Mouse (Mus musculus) forebrain, embryonic 12.5 days (tissue): ENCODE results near the gene Sart3. TPM values are rescaled to one million over a fixed set of nuclear protein-coding genes. Genes with fewer than 3 reads are reported as not detected.
A peak's percentile ranks its signal among the peaks of the same experiment; 100 is the strongest.
"Not testable (repeated sequence)": the region's sequence is repeated elsewhere in the genome, so short reads cannot be mapped to it uniquely, and the experiment has no call there.

Experiments used
- ATAC-seq: fragments of 200-750 bp; cut with Nextera tagmentation; 2 replicates; pipeline ENCODE4 v1.8.0; 2017; ENCODE audit warnings: moderate TSS enrichment; ENCODE audit not compliant: low FRiP score
- H3K27ac ChIP-seq: fragments of 300-500 bp; sonication (generic); 2 replicates; pipeline ENCODE4 v1.5.1; 2016; ENCODE audit warnings: mild to moderate bottlenecking
- H3K27me3 ChIP-seq: fragments of 300-500 bp; sonication (generic); 2 replicates; pipeline ENCODE4 v1.6.1; 2016; ENCODE audit warnings: mild to moderate bottlenecking
- H3K36me3 ChIP-seq: fragments of 300-500 bp; sonication (generic); replicated peaks from 2 replicates; pipeline ENCODE4 v1.6.1; 2016; ENCODE audit warnings: mild to moderate bottlenecking
- H3K4me1 ChIP-seq: fragments of 300-500 bp; sonication (generic); 2 replicates; pipeline ENCODE4 v1.6.1; 2016
- H3K4me2 ChIP-seq: fragments of 300-500 bp; sonication (generic); 2 replicates; pipeline ENCODE4 v1.6.1; 2016; ENCODE audit warnings: mild to moderate bottlenecking, moderate library complexity
- H3K4me3 ChIP-seq: fragments of 300-500 bp; sonication (generic); replicated peaks from 2 replicates; pipeline ENCODE4 v1.5.1; 2016; ENCODE audit warnings: mild to moderate bottlenecking
- H3K9ac ChIP-seq: fragments of 300-500 bp; sonication (generic); 2 replicates; pipeline ENCODE4 v1.6.1; 2016; ENCODE audit warnings: mild to moderate bottlenecking
- H3K9me3 ChIP-seq: fragments of 300-500 bp; sonication (generic); 2 replicates; pipeline ENCODE4 v1.6.1; 2016
- WGBS: fragments of 180-500 bp; shearing (Covaris S2); methylation state at CpG from one replicate; pipeline ENCODE4 v1.1.7; 2016; 5-methylcytosine and 5-hydroxymethylcytosine counted together
- polyA plus RNA-seq: library from polyadenylated mRNA; unstranded; fragments of >200 nt; fragmentation: Nextera tagmentation; extraction: Ambion mirVana; gene quantifications from 2 replicates; pipeline ENCODE4 v1.2.1, GENCODE M21; 2016

The Sart3 gene
- 78.4 and 78.8 TPM in 2 replicates for polyA plus RNA-seq

DNA sequence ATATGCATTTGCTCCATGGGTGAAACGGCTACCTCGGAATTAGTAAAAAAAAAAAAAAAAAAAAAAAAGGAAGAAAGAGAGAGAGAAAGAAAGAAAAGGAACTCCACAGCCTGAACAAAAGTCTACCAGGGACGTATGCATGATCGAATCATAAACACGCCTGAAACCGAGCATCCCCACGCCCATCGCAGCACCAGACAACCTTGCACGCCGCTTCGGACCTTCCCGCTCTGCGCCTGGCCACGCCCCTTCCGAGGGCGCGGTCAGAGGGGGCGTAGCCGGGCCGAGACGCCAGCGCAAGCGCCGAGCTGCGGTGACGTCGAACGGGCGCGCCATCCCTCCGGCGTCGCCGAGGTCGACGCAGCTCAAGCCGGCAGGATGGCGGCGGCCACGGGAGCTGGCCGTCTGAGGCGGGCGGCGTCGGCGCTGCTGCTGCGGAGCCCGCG, at the start of gene Sart3, which contains the start of gene Iscu:
Gene Sart3, minus strand, starts transcription at position 61 of the 446 bp plus-strand sequence.
Gene Iscu, plus strand, starts transcription at position 299 of the 446 bp plus-strand sequence.
- Histone ChIP-seq H3K4me1 (peaks cover 33% of the 10 kb centered on the region), H3K4me2 (peak within 1 kb of the TSS; percentile 92), H3K9ac (peak within 1 kb of the TSS; percentile 94), H3K27me3 (no peaks in the 10 kb centered on the region), H3K36me3 (peaks cover 43% of the 10 kb centered on the region), H3K4me3 (peak within 1 kb of the TSS; percentile 99), H3K9me3 (no peaks in the 10 kb centered on the region), H3K27ac (peak within 1 kb of the TSS; percentile 99)
- ATAC-seq: peak; percentile 86
- under 1% methylated on average over 45 of the region's 49 CpGs for WGBS

DNA sequence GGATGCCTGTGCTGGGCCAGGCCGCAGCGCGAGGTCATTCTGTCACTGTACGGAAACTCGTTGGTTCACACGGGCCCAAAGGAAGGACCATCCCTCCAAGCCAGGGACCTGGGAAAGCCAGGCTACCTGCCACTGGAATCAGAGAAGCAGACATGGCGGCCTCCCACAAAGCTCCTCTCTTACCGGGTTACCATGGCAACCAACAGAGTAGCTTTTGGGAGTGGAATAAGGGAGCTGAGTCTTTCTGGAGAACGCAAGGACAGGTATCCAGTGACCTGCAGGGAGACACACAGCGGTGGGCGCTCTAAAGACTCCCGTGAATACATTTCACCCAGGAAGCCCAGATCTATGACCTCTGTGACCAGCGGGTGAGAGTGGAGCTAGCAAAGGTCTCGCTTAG, 46.3 kb upstream of the Sart3 start:
- no peak for ATAC-seq
- no peaks in the 10 kb centered on the region for H3K36me3 ChIP-seq
- H3K27ac ChIP-seq: no peak overlapping the region
- H3K4me1 ChIP-seq: peaks cover 8% of the 10 kb centered on the region; the same call in 1 of the 2 replicates
- H3K27me3 ChIP-seq: peaks cover 11% of the 10 kb centered on the region; the same call in 1 of the 2 replicates
- H3K9ac ChIP-seq: no peak overlapping the region
- no peaks in the 10 kb centered on the region for H3K9me3 ChIP-seq
- no peak overlapping the region for H3K4me3 ChIP-seq
- no peak overlapping the region for H3K4me2 ChIP-seq
- WGBS: 68% methylated on average over 14 of the region's 14 CpGs

DNA sequence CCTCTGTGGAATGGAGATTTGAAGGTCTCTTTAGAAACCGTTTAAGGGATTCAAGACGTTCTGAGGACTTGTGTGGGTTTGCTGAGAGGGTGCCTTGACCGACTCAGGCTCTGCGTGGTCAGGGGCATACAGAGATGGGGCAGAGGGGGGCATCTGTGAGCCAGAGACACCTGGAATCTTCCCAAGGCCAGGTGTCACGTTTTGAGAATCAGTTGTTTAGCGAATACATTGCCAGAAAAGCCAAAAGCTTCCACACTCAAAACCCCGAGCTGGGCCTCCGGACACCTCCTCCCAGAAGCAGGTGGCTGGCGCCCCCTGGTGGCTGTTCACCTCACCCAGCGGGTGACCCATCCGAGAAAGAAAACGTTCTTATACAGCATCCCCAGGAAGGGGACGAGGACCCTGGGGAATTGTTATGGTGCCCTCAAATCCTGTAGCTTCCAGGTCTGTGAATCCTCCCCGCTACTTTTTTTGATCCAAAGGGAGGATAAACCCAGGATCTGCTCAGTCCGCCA, 43.4 kb upstream of the Sart3 start:
- Histone ChIP-seq H3K27me3 (peaks cover 16% of the 10 kb centered on the region), H3K9me3 (peaks cover 7% of the 10 kb centered on the region; the same call in 1 of the 2 replicates), H3K4me2 (no peak overlapping the region), H3K4me1 (peaks cover 8% of the 10 kb centered on the region; the same call in 1 of the 2 replicates), H3K36me3 (no peaks in the 10 kb centered on the region), H3K4me3 (no peak overlapping the region), H3K9ac (no peak overlapping the region), H3K27ac (no peak overlapping the region)
- WGBS: 15% methylated on average over 15 of the region's 15 CpGs
- no peak for ATAC-seq

DNA sequence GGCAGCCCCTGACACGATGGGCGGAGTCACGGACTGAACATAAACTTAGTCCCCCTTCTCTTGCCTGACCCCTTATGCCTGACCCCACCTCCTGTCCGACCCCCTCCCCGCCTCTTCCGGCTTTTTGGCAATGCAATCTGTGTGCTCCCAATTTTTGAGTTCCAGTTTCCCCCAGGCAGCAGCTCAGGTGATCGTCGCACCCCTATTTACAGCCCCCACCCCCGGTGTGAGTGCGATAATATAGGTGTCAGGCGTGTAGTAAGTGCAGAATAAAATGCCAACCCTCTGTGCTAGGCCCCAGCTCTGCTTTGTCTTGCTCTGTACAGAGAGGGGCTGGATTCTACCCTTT, 42.7 kb upstream of the Sart3 start:
- Histone ChIP-seq H3K36me3 (no peaks in the 10 kb centered on the region), H3K4me3 (no peak overlapping the region), H3K27ac (no peak overlapping the region), H3K9me3 (peaks cover 7% of the 10 kb centered on the region; the same call in 1 of the 2 replicates), H3K4me1 (peaks cover 8% of the 10 kb centered on the region; the same call in 1 of the 2 replicates), H3K27me3 (peaks cover 16% of the 10 kb centered on the region), H3K4me2 (no peak overlapping the region), H3K9ac (no peak overlapping the region)
- ATAC-seq: no peak
- WGBS: 52% methylated on average over 11 of the region's 11 CpGs

DNA sequence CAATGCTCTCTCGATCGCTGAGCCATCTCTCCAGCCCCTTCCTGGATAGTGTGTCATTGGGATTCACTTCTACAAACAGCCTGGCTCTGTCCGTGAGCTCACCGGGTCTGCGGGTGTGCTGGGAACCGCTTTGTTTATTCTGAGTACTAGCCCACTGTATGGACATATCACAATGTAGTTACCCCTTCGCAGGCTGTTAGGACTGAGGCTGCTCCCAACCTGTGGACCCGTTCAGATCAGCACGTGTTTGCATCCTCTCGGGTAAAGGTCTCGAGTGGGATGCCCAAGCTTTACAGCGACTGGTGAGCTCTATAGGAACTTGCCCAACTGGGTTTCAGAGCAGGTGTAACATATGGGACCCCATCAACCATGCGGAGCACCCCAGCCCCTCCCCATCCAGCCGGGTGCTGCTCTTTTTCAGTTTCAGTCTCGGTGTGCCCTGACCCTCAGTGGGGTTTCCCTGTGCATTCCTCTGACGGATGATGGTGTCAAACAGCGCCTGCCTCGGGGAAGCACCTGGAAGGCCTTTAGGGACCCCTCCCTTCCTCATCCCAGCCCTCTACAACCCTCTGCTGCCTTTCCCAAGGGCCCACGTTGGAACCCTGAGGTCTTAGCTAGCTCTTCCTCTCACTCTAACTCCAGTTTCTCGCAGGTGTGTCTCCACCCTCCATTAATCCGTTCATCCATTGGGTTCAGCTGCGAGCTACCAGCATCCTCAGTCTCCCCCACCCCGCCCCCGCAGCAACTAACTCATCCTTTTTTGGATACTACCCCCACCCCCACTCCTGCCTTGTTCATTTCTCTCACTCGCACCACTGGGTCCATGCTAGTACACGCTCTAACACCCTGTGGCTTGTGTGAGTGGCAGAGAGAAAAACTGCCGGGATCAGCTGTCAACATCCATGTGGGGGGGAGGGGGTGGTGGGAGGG, 42.1 kb upstream of the Sart3 start:
- ATAC-seq: no peak
- 38% methylated on average over 27 of the region's 27 CpGs for WGBS
- Histone ChIP-seq H3K4me2 (no peak overlapping the region), H3K4me3 (no peak overlapping the region), H3K9ac (no peak overlapping the region), H3K27me3 (peaks cover 16% of the 10 kb centered on the region), H3K36me3 (no peaks in the 10 kb centered on the region), H3K27ac (no peak overlapping the region), H3K4me1 (peaks cover 8% of the 10 kb centered on the region; the same call in 1 of the 2 replicates), H3K9me3 (peaks cover 7% of the 10 kb centered on the region; the same call in 1 of the 2 replicates)

DNA sequence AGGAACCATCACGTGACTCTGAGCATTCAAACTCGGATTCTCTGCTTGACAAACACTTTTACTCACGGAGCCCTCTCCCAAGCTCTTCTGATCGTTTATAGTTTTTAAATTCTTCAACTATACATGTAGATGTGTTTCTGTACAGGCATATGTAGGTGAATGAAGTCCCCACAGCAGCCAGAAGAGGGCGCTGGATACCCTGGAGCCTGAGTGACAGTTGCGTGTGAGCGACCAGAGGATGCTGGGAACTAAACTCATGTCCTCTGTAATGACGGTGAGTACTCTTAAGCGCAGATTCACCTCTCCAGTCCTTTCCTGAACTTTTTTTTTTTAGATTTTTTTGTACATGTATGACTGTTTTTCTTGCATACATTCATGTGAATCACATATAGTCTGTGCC, 41.3 kb upstream of the Sart3 start:
- no peak overlapping the region for H3K4me3 ChIP-seq
- no peak for ATAC-seq
- no peak overlapping the region for H3K4me2 ChIP-seq
- peaks cover 16% of the 10 kb centered on the region for H3K27me3 ChIP-seq
- whole genome bisulfite sequencing: 23% methylated on average over 9 of the region's 9 CpGs
- no peaks in the 10 kb centered on the region for H3K36me3 ChIP-seq
- H3K9ac ChIP-seq: no peak overlapping the region
- H3K27ac ChIP-seq: no peak overlapping the region
- peaks cover 7% of the 10 kb centered on the region; the same call in 1 of the 2 replicates for H3K9me3 ChIP-seq
- peaks cover 8% of the 10 kb centered on the region; the same call in 1 of the 2 replicates for H3K4me1 ChIP-seq

DNA sequence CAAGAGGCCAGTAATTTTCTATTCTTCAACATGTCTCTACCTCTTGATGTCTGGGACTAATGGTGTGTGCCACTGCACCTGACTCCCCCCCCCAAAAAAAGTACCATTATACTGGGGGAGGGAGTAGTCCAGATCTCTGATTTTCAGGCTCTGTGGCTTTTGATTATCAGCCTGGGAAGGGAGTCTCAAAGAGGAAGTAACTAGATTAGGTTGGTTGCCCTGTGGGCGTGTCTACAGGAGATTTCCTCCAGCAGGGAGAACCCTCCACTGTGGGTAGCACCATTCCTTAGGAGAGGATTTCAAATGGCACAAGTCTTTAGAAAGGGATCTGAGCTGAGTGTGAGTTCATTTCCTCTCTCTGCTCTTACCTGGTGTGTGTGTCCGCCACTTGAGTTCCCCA, 40.3 kb upstream of the Sart3 start:
- Histone ChIP-seq H3K9ac (no peak overlapping the region), H3K36me3 (no peaks in the 10 kb centered on the region), H3K27me3 (peaks cover 16% of the 10 kb centered on the region), H3K9me3 (peaks cover 7% of the 10 kb centered on the region; the same call in 1 of the 2 replicates), H3K27ac (no peak overlapping the region), H3K4me2 (no peak overlapping the region), H3K4me1 (peaks cover 8% of the 10 kb centered on the region; the same call in 1 of the 2 replicates), H3K4me3 (no peak overlapping the region)
- no peak for ATAC-seq
- 88% methylated on average over 2 of the region's 2 CpGs for WGBS

DNA sequence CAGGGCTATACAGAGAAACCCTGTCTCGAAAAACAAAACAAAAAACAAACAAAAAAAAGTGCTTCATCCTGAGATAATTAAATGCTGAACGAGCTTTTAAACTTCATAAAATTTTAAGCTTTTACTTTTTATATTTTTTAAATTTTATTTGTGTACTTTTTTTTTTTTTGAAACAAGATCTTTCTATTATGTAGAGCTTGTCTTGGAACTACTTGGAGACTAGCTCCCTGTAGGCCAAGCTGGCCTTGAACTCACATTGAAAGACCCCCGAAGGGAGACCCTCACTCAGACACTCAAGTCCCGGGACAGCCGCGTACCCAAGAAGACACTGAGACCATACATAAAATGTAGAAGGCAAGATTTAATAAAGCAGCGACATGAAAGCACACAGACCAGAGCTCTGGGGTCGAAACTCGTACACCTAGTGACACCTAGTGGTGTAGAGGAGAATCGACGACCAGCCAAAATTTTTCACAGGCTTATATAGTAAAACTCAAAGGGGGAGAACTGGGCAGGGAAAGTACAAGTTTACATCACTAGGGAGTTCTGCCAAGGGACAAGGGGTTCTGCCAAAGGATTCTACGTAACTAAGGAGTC, 39.6 kb upstream of the Sart3 start:
- H3K9me3 ChIP-seq, H3K9ac ChIP-seq, H3K4me1 ChIP-seq, H3K27ac ChIP-seq, H3K36me3 ChIP-seq, H3K4me3 ChIP-seq, H3K4me2 ChIP-seq, ATAC-seq: not testable (repeated sequence)
- peaks cover 16% of the 10 kb centered on the region for H3K27me3 ChIP-seq
- WGBS: 18% methylated on average over 11 of the region's 12 CpGs

DNA sequence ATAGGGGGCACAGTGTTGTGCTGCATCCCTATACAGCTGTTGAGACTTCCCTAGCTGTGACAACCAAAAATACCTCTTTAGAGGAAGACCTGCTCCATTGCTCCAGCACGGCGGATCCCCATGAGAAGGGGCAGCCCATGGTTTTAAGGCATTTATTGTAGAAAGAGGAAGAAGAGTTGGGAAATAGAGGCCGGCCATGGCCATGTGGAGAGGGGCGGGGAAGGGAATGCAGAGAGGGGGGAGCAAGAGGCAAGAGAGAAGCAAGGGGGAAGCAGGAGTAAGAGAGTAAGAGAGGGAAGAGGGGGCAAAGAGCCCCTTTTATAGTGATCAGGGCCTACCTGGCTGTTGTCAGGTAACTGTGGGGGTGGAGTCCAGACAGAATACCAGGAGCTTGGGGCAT, 37.8 kb upstream of the Sart3 start:
- Histone ChIP-seq H3K27me3 (peaks cover 16% of the 10 kb centered on the region), H3K9me3 (peaks cover 7% of the 10 kb centered on the region; the same call in 1 of the 2 replicates), H3K9ac (no peak overlapping the region), H3K4me1 (no peaks in the 10 kb centered on the region), H3K4me2 (no peak overlapping the region), H3K36me3 (no peaks in the 10 kb centered on the region), H3K27ac (no peak overlapping the region), H3K4me3 (no peak overlapping the region)
- 92% methylated on average over 4 of the region's 4 CpGs for whole genome bisulfite sequencing
- ATAC-seq: no peak

DNA sequence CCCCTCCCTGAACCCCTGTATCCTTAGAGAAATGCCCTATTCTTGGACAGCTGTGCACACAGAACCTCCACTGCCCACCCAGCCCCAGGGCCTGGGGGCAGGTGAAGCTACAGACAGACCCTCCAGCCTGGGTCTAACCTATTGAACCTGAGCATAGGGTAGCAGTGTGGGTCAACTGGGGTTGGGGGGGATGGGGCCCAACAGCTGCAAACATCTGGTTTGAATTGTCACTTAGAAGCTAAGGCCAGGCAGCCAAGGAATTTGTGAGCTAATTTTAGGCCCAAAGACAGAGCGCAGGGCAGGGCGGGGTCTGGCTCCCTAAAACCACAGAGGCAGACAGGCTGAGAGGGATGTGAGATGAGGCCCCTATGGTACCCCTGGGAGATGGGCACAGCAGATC, 35.9 kb upstream of the Sart3 start:
- Histone ChIP-seq H3K4me3 (no peak overlapping the region), H3K27ac (no peak overlapping the region)
- 86% methylated on average over 2 of the region's 2 CpGs for WGBS

DNA sequence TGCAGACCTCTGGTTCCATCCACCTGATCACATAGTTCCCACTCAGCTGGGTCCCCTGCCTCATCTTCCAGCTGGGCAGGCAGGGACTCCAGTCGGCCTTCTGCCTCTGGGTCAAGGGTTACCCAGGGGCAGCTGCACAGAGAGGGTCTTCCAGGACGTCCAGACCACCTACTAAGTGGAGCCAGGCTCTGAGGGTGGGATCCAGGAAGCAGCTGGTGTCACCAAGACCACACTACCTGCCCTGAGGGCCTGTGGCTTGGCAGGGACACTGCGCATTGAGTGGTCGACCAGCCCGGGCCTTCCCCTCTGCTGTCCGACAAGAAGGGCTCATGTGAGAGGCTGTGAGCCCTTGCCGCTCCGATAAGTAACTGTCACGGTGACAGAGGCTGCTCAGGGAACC, 35.4 kb upstream of the Sart3 start:
- Histone ChIP-seq H3K36me3 (no peaks in the 10 kb centered on the region), H3K4me1 (no peaks in the 10 kb centered on the region), H3K27me3 (no peaks in the 10 kb centered on the region), H3K4me2 (no peak overlapping the region), H3K9ac (no peak overlapping the region), H3K27ac (no peak overlapping the region), H3K4me3 (no peak overlapping the region), H3K9me3 (peaks cover 7% of the 10 kb centered on the region; the same call in 1 of the 2 replicates)
- ATAC-seq: no peak
- WGBS: 64% methylated on average over 9 of the region's 9 CpGs

More for the DNA sequence above, 35.9 kb upstream of the Sart3 start:
- no peaks in the 10 kb centered on the region for H3K4me1 ChIP-seq
- H3K4me2 ChIP-seq: no peak overlapping the region
- H3K27me3 ChIP-seq: peaks cover 4% of the 10 kb centered on the region; the same call in 1 of the 2 replicates
- peaks cover 7% of the 10 kb centered on the region; the same call in 1 of the 2 replicates for H3K9me3 ChIP-seq
- ATAC-seq: no peak
- no peak overlapping the region for H3K9ac ChIP-seq
- H3K36me3 ChIP-seq: no peaks in the 10 kb centered on the region

DNA sequence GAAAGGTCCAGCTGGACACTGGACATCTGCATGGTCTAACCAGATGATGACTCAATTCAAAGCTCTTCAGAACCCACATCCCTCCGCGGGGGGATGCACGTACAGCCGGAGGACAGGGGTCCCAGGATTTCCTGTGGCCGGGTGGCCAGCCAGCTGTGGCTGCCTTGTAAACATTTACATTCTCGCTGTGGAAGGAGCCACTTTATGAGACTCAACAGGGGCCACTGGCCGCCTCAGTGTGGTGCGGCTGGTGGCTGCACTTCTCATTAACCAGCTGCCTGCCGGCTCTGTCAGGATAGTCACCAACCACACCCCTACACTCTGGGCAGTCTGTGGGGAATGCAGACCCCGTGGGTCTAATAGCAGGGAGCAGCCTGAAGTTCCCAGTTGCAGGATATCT, 34.1 kb upstream of the Sart3 start:
- WGBS: 46% methylated on average over 10 of the region's 10 CpGs
- Histone ChIP-seq H3K9me3 (peaks cover 5% of the 10 kb centered on the region; the same call in 1 of the 2 replicates), H3K4me3 (no peak overlapping the region)

More for the DNA sequence above, 34.1 kb upstream of the Sart3 start:
- Histone ChIP-seq H3K9ac (no peak overlapping the region), H3K36me3 (no peaks in the 10 kb centered on the region), H3K27me3 (no peaks in the 10 kb centered on the region), H3K4me1 (no peaks in the 10 kb centered on the region), H3K4me2 (no peak overlapping the region), H3K27ac (no peak overlapping the region)
- ATAC-seq: no peak
